Mouse (Mus musculus) lung, embryonic 16.5 days (tissue): Measurements from ENCODE around the gene Polr1d. TPM values are rescaled to one million over a fixed set of nuclear protein-coding genes. Genes with fewer than 3 reads are reported as not detected.

Experiments used
- ATAC-seq: fragments of 200-750 bp; cut with Nextera tagmentation; 2 replicates; pipeline ENCODE4 v1.8.0; 2017; ENCODE audit warnings: low read depth, mild to moderate bottlenecking, moderate library complexity
- H3K27ac ChIP-seq: fragments of 300-500 bp; sonication (generic); 2 replicates; pipeline ENCODE4 v1.5.1; 2014; ENCODE audit warnings: mild to moderate bottlenecking, control low read depth, low read length
- H3K27me3 ChIP-seq: fragments of 300-500 bp; sonication (generic); 2 replicates; pipeline ENCODE4 v1.6.1; 2014; ENCODE audit warnings: low read depth, low read length, mixed read lengths; ENCODE audit not compliant: control insufficient read depth, insufficient read depth
- H3K36me3 ChIP-seq: fragments of 300-500 bp; sonication (generic); 2 replicates; pipeline ENCODE4 v1.6.1; 2014; ENCODE audit warnings: low read length; ENCODE audit not compliant: control insufficient read depth, insufficient read depth
- H3K4me1 ChIP-seq: fragments of 300-500 bp; sonication (generic); replicated peaks from 2 replicates; pipeline ENCODE4 v1.6.1; 2014; ENCODE audit warnings: low read length, mixed read lengths; ENCODE audit not compliant: control insufficient read depth, insufficient read depth
- H3K4me2 ChIP-seq: fragments of 300-500 bp; sonication (generic); 2 replicates; pipeline ENCODE4 v1.6.1; 2014; ENCODE audit warnings: low read depth, low read length, control low read depth
- H3K4me3 ChIP-seq: fragments of 300-500 bp; sonication (generic); 2 replicates; pipeline ENCODE4 v1.5.1; 2014; ENCODE audit warnings: mild to moderate bottlenecking, low read length, control low read depth
- H3K9ac ChIP-seq: fragments of 300-500 bp; sonication (generic); 2 replicates; pipeline ENCODE4 v1.6.1; 2014; ENCODE audit warnings: low read length, control low read depth
- H3K9me3 ChIP-seq: fragments of 300-500 bp; sonication (generic); 2 replicates; pipeline ENCODE4 v1.6.1; 2016; ENCODE audit warnings: low read length; ENCODE audit not compliant: control insufficient read depth
- WGBS: fragments of 180-500 bp; shearing (Covaris S2); extraction: QIAGEN DNeasy Blood & Tissue Kit; methylation state at CpG from one replicate; pipeline ENCODE4 v1.1.7; 2014; 5-methylcytosine and 5-hydroxymethylcytosine counted together
- polyA plus RNA-seq: library from polyadenylated mRNA; unstranded; fragments of >200 nt; fragmentation: Nextera tagmentation; extraction: Ambion mirVana; gene quantifications from 2 replicates; pipeline ENCODE4 v1.2.1, GENCODE M21; 2015

Polr1d gene
- polyA plus RNA-seq, 1 experiment from 2014 or later, result 118 TPM

DNA sequence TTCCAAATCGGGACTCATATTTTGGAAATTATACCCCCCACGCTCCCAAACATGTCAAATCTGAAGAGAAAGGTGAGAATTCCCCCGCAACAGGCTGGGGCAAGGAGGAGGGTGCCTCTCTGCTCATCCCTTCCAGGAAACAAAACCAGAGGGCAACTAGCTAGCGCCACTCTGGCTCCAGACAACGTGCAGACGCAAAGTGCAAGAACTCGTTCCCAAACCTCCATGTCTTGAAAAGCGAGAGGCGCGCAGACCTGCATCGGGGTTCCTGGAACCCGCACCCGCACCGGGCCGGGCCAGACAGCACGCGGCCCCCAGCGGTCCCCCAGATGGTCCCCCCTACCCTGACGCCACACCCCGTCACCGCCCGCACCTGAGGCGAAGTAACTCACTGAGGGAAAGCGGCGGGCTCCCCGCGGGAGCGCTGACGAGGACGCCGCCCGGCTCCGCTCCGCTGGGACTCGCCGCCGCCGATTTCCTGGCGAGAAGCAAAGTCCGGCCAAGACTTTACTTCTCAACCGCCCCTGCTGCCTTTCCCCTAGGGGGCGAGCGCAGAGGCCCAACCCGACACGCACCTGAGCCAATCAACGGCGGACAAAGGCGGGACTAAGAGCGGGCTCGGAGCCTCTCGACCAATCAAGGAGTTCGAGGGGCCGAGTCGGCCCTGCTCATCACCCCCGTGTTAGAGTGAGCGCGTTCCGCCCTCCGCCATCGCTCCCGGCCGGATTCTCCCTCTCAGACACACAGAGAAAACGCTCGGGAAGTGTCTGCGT, 638 bp upstream of the Polr1d start, which contains the start of gene Lnx2:
Gene Lnx2, minus strand, starts transcription at position 561 of the 773 bp plus-strand sequence.
- ATAC-seq, result peak; percentile 96
- H3K36me3 ChIP-seq, result no peaks in the 10 kb centered on the region
- peaks cover 31% of the 10 kb centered on the region for H3K4me1 ChIP-seq
- under 1% methylated on average over 62 of the region's 65 CpGs for WGBS
- H3K27me3 ChIP-seq, result no peaks in the 10 kb centered on the region
- H3K27ac ChIP-seq, result peak within 1 kb of the TSS; percentile 98
- no peaks in the 10 kb centered on the region for H3K9me3 ChIP-seq
- peak within 1 kb of the TSS; percentile 79 for H3K4me3 ChIP-seq
- peak within 1 kb of the TSS; percentile 91 for H3K4me2 ChIP-seq
- H3K9ac ChIP-seq, result peak within 1 kb of the TSS; percentile 87

DNA sequence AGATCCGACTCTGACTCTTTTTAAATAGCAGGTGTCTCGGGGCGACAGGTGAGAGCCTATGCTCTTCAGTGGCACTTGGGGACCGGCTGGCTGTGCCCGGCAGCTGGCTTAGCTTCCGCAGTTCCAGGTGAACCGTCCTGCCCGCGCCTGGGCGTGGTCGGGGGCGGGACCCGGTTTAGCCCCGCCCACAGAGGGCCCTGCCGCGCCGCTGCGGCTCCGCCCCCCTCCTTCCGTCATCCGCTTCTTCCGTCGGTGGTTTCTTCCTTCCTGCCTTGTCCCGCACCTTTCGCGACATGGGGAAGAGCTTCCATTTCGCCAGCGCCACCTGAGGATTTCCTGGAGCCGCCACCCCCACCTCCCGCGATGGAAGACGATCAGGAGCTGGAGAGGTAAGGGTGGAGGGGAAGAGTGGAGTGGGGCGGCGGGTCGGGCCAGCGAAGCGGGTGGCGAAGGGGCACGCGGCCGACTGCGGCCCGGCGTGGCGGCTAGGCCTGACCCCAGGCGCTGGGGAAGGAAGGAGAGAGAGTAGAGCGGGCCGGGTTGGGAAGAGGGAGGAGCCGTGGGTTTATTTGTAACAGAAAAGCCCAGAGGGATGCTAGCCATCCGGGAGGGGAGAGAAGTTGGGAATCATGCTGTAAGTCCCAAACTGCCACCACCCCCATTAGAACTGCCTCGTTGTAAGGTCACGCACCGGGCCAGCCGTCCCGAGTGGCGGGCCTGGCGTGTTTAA, 620 bp downstream of the Polr1d start:
- Histone ChIP-seq H3K36me3 (no peaks in the 10 kb centered on the region), H3K9ac (peak overlapping the region; percentile 80), H3K27me3 (no peaks in the 10 kb centered on the region), H3K27ac (peak overlapping the region; percentile 96), H3K4me2 (peak overlapping the region; percentile 91), H3K4me3 (peak overlapping the region; percentile 79), H3K9me3 (no peaks in the 10 kb centered on the region), H3K4me1 (peaks cover 31% of the 10 kb centered on the region)
- ATAC-seq, result peak; percentile 67
- under 1% methylated on average over 57 of the region's 57 CpGs for WGBS

DNA sequence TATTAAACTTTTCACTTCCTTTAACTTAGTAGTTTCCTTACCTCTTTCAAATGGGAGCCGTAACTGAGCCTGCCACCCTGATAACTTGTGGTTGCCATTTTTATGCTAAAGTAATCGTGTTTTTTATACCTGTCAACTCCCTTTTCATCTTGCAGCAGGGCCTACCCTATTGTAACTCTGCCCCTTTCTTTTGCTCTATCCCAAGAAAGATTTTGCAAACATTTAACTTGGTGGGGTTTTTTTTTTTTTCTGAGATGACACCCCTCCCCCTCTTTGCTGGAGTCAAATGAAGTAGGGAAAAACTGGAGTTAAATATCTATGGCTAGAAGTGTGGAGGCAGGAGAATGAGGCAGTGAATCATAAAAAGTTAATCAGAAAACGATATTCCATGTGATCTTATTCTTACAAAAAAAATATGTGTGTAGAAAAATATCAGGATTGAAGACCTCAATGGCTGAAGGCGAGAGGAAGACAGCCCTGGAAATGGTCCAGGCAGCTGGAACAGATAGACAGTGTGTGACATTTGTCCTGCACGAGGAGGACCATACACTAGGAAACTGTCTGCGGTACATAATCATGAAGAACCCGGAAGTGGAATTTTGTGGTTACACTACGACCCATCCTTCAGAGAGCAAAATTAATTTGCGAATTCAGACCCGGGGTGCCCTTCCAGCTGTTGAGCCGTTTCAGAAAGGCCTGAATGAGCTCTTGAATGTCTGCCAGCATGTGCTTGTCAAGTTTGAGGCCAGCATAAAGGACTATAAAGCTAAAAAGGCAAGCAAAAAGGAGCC, 1.5 kb downstream of the Polr1d start:
- Histone ChIP-seq H3K9ac (peak overlapping the region; percentile 80), H3K9me3 (no peaks in the 10 kb centered on the region), H3K36me3 (no peaks in the 10 kb centered on the region), H3K4me1 (peaks cover 25% of the 10 kb centered on the region), H3K4me3 (peak overlapping the region; percentile 79), H3K27me3 (no peaks in the 10 kb centered on the region), H3K27ac (peak overlapping the region; percentile 62), H3K4me2 (peak overlapping the region; percentile 91)
- ATAC-seq, result no peak
- WGBS, result 28% methylated on average over 11 of the region's 11 CpGs

DNA sequence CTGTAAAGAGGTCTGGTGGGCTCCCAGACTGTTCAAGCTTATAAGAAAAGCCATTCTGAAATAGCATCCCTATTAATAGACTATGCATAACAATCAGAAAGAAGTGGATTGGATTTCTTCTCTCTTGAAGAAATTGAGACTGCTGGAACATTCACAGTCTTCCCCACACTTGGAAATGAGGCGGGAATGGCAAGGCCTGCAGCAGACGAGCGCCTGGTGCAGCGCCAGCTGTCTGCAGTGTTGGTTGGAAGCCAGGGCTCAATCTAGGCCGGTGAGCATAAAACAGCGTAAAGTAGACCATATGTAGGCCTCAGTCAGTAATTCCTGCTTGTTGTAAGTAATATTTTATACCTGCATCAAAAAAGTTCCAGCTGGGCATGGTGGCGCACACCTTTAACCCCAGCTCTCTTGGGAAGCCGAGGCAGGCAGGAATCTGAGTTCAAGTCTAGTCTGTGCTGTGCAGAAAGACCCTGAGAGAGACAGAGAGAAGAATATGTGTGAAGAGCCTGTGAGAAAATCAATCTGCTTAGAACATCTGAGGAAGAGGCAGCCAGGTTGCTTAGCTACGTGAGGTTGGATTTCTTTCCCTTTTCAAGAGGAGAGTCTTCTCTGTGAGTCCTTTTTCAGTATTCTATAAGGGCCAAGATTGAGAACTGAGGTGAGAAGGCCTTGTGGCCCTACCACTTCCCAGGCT, 8.5 kb downstream of the Polr1d start:
- Histone ChIP-seq H3K4me3 (no peak overlapping the region), H3K9me3 (no peaks in the 10 kb centered on the region), H3K9ac (no peak overlapping the region), H3K4me1 (peaks cover 5% of the 10 kb centered on the region; the same call in 1 of the 2 replicates), H3K27me3 (no peaks in the 10 kb centered on the region), H3K36me3 (no peaks in the 10 kb centered on the region), H3K27ac (no peak overlapping the region), H3K4me2 (no peak overlapping the region)
- 77% methylated on average over 9 of the region's 9 CpGs for WGBS
- ATAC-seq, result 0 out of 2 replicates have a peak, but pooled peaks have one; percentile 52

DNA sequence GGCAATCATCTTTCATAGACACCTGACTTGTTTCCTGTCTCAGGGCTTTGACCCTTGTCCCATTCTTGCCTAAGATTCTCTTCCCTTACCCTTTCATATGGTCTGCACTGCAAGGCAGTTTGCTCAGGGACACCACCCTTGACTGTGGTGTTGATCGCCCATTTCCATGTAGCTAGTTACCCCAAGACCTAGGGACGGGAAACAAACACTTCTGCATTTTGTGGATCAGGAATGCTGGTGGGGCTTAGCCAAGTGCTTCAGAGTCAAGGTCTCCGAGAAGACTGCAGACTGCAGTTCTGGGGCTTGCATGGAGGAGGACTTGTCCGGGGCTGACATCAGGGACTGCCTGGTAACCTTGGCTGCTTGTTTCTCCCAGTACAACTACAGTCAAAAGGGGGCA, 10.0 kb downstream of the Polr1d start:
- H3K4me2 ChIP-seq, result no peak overlapping the region
- 86% methylated on average over 4 of the region's 4 CpGs for WGBS
- peaks cover 5% of the 10 kb centered on the region; the same call in 1 of the 2 replicates for H3K4me1 ChIP-seq
- ATAC-seq, result no peak
- no peaks in the 10 kb centered on the region for H3K27me3 ChIP-seq
- H3K27ac ChIP-seq, result no peak overlapping the region
- no peaks in the 10 kb centered on the region for H3K9me3 ChIP-seq
- no peaks in the 10 kb centered on the region for H3K36me3 ChIP-seq
- H3K9ac ChIP-seq, result no peak overlapping the region
- H3K4me3 ChIP-seq, result no peak overlapping the region

DNA sequence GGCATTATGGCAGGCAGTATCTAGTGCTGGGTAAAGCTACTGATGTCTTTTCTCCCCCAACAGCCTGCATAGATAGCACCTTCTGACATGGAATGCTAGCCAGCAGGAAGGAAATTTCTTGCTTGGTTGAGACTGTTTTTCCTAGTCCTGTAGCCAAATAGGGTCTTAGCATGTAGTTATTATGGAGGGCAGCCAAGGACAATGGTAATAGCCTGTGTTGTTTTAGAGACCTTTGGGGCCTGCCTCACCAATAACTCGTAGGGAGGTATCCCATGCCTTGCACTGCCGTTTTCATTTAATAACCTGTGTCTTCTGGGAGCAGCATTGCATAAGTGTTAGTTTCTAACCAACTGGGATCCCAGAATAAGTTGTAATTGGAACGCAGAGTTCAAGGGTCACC, 13.0 kb downstream of the Polr1d start:
- Histone ChIP-seq H3K4me2 (no peak overlapping the region), H3K36me3 (no peaks in the 10 kb centered on the region), H3K9me3 (no peaks in the 10 kb centered on the region), H3K27ac (no peak overlapping the region), H3K4me1 (peaks cover 7% of the 10 kb centered on the region; the same call in 1 of the 2 replicates), H3K9ac (no peak overlapping the region), H3K4me3 (no peak overlapping the region), H3K27me3 (no peaks in the 10 kb centered on the region)
- WGBS, result 68% methylated on average over 3 of the region's 3 CpGs
- ATAC-seq, result no peak

DNA sequence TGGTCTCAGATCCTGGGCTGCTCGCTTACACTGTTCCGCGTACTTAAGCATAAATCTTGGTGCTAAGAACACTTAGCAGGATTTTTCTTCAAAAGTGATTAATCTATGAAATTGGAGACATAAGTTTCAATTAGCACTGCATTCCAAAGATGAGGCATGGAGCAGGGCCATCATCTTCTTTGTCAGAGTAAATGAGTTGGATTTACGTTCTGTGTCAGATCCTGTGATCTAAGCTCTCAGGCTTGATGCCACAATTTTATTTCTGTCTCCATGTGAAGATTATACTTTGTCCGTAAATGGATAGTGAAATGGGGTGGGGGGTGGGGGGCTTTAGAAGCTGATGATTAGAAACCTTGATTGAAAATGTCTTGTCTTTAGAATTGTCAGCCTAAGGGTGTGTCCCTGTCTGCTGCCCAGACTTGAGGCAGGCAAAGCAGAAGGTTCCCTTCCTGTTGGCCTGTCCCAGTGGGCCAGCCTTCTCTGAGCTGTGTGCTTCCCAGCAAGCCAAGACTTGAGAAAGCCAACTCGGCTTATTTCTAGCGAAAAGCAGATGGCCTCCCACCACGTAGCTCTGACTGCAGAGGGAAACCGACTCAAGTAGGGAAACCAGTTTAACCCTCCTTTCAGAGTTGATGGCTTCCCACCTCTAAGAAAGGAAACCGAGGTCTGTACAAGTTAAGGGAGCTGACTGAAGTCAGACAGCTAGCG, 13.6 kb downstream of the Polr1d start:
- 76% methylated on average over 11 of the region's 11 CpGs for WGBS
- ATAC-seq, result no peak

DNA sequence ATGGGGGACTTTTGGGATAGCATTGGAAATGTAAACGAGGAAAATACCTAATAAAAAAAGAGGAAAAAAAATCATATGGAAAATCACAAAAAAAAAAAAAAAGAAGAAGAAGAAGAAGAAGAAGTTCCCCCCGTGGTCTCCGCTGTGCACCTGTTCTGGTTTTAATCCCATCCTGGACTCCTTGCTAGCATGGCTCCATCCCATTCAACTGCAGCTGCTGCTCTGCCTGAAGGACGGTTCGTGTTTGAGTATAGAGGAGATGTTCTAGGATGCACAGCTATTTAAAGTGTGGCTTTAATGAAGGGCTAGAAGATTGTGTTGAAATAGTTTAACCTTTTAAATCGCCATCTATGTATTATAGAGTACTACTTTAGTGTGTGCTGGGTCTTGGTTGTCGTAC, 15.6 kb downstream of the Polr1d start:
- Histone ChIP-seq H3K4me3 (no peak overlapping the region), H3K27me3 (no peaks in the 10 kb centered on the region), H3K4me2 (no peak overlapping the region), H3K36me3 (no peaks in the 10 kb centered on the region; the same call in 1 of the 2 replicates), H3K27ac (no peak overlapping the region), H3K9ac (no peak overlapping the region), H3K9me3 (no peaks in the 10 kb centered on the region), H3K4me1 (peaks cover 7% of the 10 kb centered on the region; the same call in 1 of the 2 replicates)
- WGBS, result 93% methylated on average over 7 of the region's 7 CpGs
- ATAC-seq, result no peak

More for the DNA sequence above, 13.6 kb downstream of the Polr1d start:
- H3K4me3 ChIP-seq, result no peak overlapping the region
- H3K27ac ChIP-seq, result no peak overlapping the region
- peaks cover 7% of the 10 kb centered on the region; the same call in 1 of the 2 replicates for H3K4me1 ChIP-seq
- no peak overlapping the region for H3K4me2 ChIP-seq
- no peaks in the 10 kb centered on the region for H3K9me3 ChIP-seq
- no peak overlapping the region for H3K9ac ChIP-seq
- no peaks in the 10 kb centered on the region; the same call in 1 of the 2 replicates for H3K36me3 ChIP-seq
- H3K27me3 ChIP-seq, result no peaks in the 10 kb centered on the region
